Mouse (Mus musculus) embryonic facial prominence, embryonic 11.5 days (tissue): ENCODE results near the gene Txlna. TPM values are rescaled to one million over a fixed set of nuclear protein-coding genes. Genes with fewer than 3 reads are reported as not detected.
A peak's percentile ranks its signal among the peaks of the same experiment; 100 is the strongest.

Experiments
- ATAC-seq: fragments of 200-750 bp; cut with Nextera tagmentation; replicated peaks from 2 replicates; pipeline ENCODE4 v1.8.0; 2017; ENCODE audit warnings: low read depth; ENCODE audit not compliant: insufficient number of reproducible peaks, low FRiP score, low TSS enrichment
- DNase-seq: peaks from one replicate; pipeline ENCODE4 v3.0.0-alpha.2; 2015; ENCODE audit warnings: low spot score
- H3K27ac ChIP-seq: fragments of 300-500 bp; sonication (generic); replicated peaks from 2 replicates; pipeline ENCODE4 v1.5.1; 2014; ENCODE audit warnings: mild to moderate bottlenecking, low read depth, low read length, control low read depth
- H3K27me3 ChIP-seq: fragments of 300-500 bp; sonication (generic); 2 replicates; pipeline ENCODE4 v1.6.1; 2014; ENCODE audit warnings: mild to moderate bottlenecking, low read length, moderate library complexity, mixed read lengths; ENCODE audit not compliant: control insufficient read depth, insufficient read depth
- H3K36me3 ChIP-seq: fragments of 300-500 bp; sonication (generic); replicated peaks from 2 replicates; pipeline ENCODE4 v1.6.1; 2014; ENCODE audit warnings: low read depth, mild to moderate bottlenecking, low read length, moderate library complexity, mixed read lengths; ENCODE audit not compliant: control insufficient read depth, insufficient read depth
- H3K4me1 ChIP-seq: fragments of 300-500 bp; sonication (generic); 2 replicates; pipeline ENCODE4 v1.6.1; 2014; ENCODE audit warnings: low read length, mixed read lengths; ENCODE audit not compliant: control insufficient read depth, insufficient read depth
- H3K4me2 ChIP-seq: fragments of 300-500 bp; sonication (generic); 2 replicates; pipeline ENCODE4 v1.6.1; 2014; ENCODE audit warnings: low read depth, mild to moderate bottlenecking, control low read depth, low read length, moderate library complexity
- H3K4me3 ChIP-seq: fragments of 300-500 bp; sonication (generic); 2 replicates; pipeline ENCODE4 v1.5.1; 2014; ENCODE audit warnings: low read depth, low read length, control low read depth
- H3K9ac ChIP-seq: fragments of 300-500 bp; sonication (generic); replicated peaks from 2 replicates; pipeline ENCODE4 v1.6.1; 2014; ENCODE audit warnings: mild to moderate bottlenecking, control low read depth, low read length
- H3K9me3 ChIP-seq: fragments of 300-500 bp; sonication (generic); replicated peaks from 2 replicates; pipeline ENCODE4 v1.6.1; 2016; ENCODE audit warnings: mild to moderate bottlenecking, low read length, inconsistent platforms, mixed read lengths; ENCODE audit not compliant: control insufficient read depth
- WGBS: fragments of 180-500 bp; shearing (Covaris S2); extraction: QIAGEN DNeasy Blood & Tissue Kit; methylation state at CpG from one replicate; pipeline ENCODE4 v1.1.7; 2014; 5-methylcytosine and 5-hydroxymethylcytosine counted together
- polyA plus RNA-seq: library from polyadenylated mRNA; unstranded; fragments of >200 nt; fragmentation: Nextera tagmentation; extraction: Ambion mirVana; gene quantifications from 2 replicates; pipeline ENCODE4 v1.2.1, GENCODE M21; 2014

The Txlna gene
- polyA plus RNA-seq, result 100 and 101 TPM in 2 replicates

GRCm38 (mm10) chr4:129640638-129641467 is at the start of gene Txlna:
Gene Txlna (minus strand): TSS chr4:129641065.
- DNase-seq, result peak; percentile 99
- H3K4me1 ChIP-seq, result 0 out of 2 replicates have a peak, but pooled peaks cover 4% of the 10 kb centered on the region
- no peaks in the 10 kb centered on the region for H3K9me3 ChIP-seq
- peak within 1 kb of the TSS; percentile 87 for H3K4me2 ChIP-seq
- no peaks in the 10 kb centered on the region for H3K27me3 ChIP-seq
- WGBS, result 1% methylated on average over 60 of the region's 60 CpGs
- peak; percentile 94 for ATAC-seq
- peak within 1 kb of the TSS; percentile 66 for H3K4me3 ChIP-seq
- H3K27ac ChIP-seq, result peak within 1 kb of the TSS; percentile 78
- H3K36me3 ChIP-seq, result peaks cover 8% of the 10 kb centered on the region
- peak within 1 kb of the TSS; percentile 83 for H3K9ac ChIP-seq

GRCm38 (mm10) chr4:129684531-129684930 is 43.7 kb upstream of the Txlna start:
- no peak overlapping the region for H3K4me2 ChIP-seq
- 92% methylated on average over 6 of the region's 6 CpGs for WGBS
- H3K9ac ChIP-seq, result no peak overlapping the region
- no peak for DNase-seq
- H3K4me3 ChIP-seq, result no peak overlapping the region
- no peak for ATAC-seq
- no peaks in the 10 kb centered on the region for H3K9me3 ChIP-seq
- no peaks in the 10 kb centered on the region for H3K27me3 ChIP-seq
- H3K27ac ChIP-seq, result no peak overlapping the region
- H3K4me1 ChIP-seq, result no peaks in the 10 kb centered on the region
- H3K36me3 ChIP-seq, result peaks cover 11% of the 10 kb centered on the region

DNA sequence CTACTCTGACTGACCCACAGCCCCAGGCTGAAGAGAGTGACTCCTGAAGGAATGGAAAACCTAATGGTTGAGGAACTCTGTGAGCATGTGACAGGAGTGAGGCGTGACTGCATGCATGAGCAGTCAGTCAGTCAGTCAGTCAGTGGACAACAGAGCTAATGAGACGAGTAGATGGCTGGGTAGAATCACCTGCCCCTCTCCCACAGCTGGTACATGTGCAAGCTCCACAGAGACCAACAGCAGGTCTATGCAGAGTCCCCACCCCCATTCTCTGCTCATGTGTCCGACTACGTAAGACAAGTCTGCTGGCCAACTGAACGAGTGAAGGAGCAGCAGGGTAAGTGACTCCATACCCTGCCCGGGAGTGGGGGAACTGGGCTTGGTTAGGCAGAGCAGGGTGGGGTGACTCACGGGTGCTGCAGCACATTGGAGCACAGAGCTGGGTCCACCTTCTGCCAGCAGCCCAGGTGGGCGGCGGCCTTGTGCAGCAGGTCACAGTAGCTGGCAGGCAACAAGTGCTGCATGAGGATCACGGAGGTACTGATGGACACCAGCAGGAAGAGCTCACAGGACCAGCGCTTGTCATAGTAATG is 43.1 kb upstream of the Txlna start:
- ATAC-seq, result no peak
- Histone ChIP-seq H3K9me3 (no peaks in the 10 kb centered on the region), H3K36me3 (peaks cover 11% of the 10 kb centered on the region), H3K4me1 (no peaks in the 10 kb centered on the region), H3K27me3 (no peaks in the 10 kb centered on the region), H3K9ac (no peak overlapping the region), H3K4me3 (no peak overlapping the region), H3K27ac (no peak overlapping the region), H3K4me2 (no peak overlapping the region)
- WGBS, result 91% methylated on average over 11 of the region's 11 CpGs
- DNase-seq, result no peak

GRCm38 (mm10) chr4:129681837-129682236 is 41.0 kb upstream of the Txlna start:
- Histone ChIP-seq H3K4me2 (no peak overlapping the region), H3K27ac (no peak overlapping the region), H3K27me3 (no peaks in the 10 kb centered on the region), H3K9me3 (no peaks in the 10 kb centered on the region), H3K4me1 (no peaks in the 10 kb centered on the region), H3K9ac (no peak overlapping the region), H3K4me3 (no peak overlapping the region), H3K36me3 (peaks cover 10% of the 10 kb centered on the region)
- 97% methylated on average over 11 of the region's 11 CpGs for WGBS
- ATAC-seq (no peak), DNase-seq (no peak)

GRCm38 (mm10) chr4:129672878-129673449 is 32.1 kb upstream of the Txlna start:
- no peaks in the 10 kb centered on the region for H3K4me1 ChIP-seq
- 0 out of 2 replicates have a peak overlapping the region, but pooled peaks have one; percentile 8 for H3K9ac ChIP-seq
- H3K27ac ChIP-seq, result no peak overlapping the region
- DNase-seq, result no peak
- no peaks in the 10 kb centered on the region for H3K27me3 ChIP-seq
- no peaks in the 10 kb centered on the region; the same call in 1 of the 2 replicates for H3K36me3 ChIP-seq
- H3K4me2 ChIP-seq, result peak overlapping the region; percentile 83
- no peaks in the 10 kb centered on the region for H3K9me3 ChIP-seq
- no peak for ATAC-seq
- 8% methylated on average over 10 of the region's 10 CpGs for WGBS
- peak overlapping the region; percentile 92 for H3K4me3 ChIP-seq

GRCm38 (mm10) chr4:129672083-129672877 is 31.4 kb upstream of the Txlna start, which contains the start of gene Kpna6:
Gene Kpna6 (minus strand): TSS chr4:129672767.
- peak within 1 kb of the TSS; percentile 92 for H3K4me3 ChIP-seq
- no peaks in the 10 kb centered on the region for H3K4me1 ChIP-seq
- DNase-seq (peak; percentile 94), ATAC-seq (peak; percentile 87)
- H3K9me3 ChIP-seq, result no peaks in the 10 kb centered on the region
- peak within 1 kb of the TSS; percentile 94 for H3K9ac ChIP-seq
- no peaks in the 10 kb centered on the region; the same call in 1 of the 2 replicates for H3K36me3 ChIP-seq
- no peaks in the 10 kb centered on the region for H3K27me3 ChIP-seq
- H3K27ac ChIP-seq, result peak within 1 kb of the TSS; percentile 84
- H3K4me2 ChIP-seq, result peak within 1 kb of the TSS; percentile 83
- WGBS, result under 1% methylated on average over 65 of the region's 65 CpGs

DNA sequence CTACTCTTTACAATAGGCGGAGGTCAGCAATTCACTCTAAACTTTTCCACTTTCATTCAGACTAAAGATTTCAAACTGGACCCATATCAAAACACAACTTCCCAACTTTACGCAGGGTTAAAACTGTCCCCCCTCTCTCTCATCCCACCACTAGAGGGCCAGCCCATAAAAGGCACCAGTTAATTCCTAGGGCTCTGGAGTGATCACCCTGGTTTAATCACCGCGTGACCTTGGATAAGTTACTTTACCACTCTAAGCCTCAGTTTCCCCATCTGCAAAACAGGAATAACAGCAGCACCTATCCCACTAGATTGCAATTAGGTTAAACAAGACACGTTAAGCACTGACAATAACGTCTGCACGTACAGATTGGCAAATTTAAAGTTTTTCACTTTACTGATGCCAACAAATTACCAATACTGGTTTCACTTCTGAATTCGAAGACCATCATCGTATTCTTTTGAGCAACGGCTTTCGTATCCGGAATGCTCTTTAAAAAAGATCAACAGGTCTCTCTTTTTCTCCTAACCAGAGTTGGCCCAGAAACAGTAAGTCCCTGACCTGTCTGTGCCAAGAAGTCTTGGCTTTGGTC is 30.7 kb upstream of the Txlna start:
- peak overlapping the region; percentile 92 for H3K4me3 ChIP-seq
- H3K4me2 ChIP-seq, result peak overlapping the region; percentile 83
- peak overlapping the region; percentile 84 for H3K27ac ChIP-seq
- no peaks in the 10 kb centered on the region; the same call in 1 of the 2 replicates for H3K36me3 ChIP-seq
- no peaks in the 10 kb centered on the region for H3K27me3 ChIP-seq
- 8% methylated on average over 12 of the region's 12 CpGs for WGBS
- H3K9me3 ChIP-seq, result no peaks in the 10 kb centered on the region
- no peaks in the 10 kb centered on the region for H3K4me1 ChIP-seq
- ATAC-seq (no peak), DNase-seq (peak; percentile 84)
- H3K9ac ChIP-seq, result peak overlapping the region; percentile 94
